Mouse (Mus musculus) left cerebral cortex, postnatal 4 days (tissue): ENCODE results near the gene Fgd2. TPM values are rescaled to one million over a fixed set of nuclear protein-coding genes. Genes with fewer than 3 reads are reported as not detected.
"Not testable (repeated sequence)": the region's sequence is repeated elsewhere in the genome, so short reads cannot be mapped to it uniquely, and the experiment has no call there.

ENCODE experiments used
- DNase-seq: peaks from one replicate; pipeline ENCODE4 v3.0.0-alpha.2; 2022
- intact Hi-C: fragments of 180-260 bp; cut with DNase I; formaldehyde crosslinking; loops from one replicate; pipeline ENCODE4 v1.15.1; 2025
- total RNA-seq, 2 experiments: library from RNA; stranded (reverse); gene quantifications; 2 replicates each; pipeline ENCODE4 v1.2.3; 2021

The Fgd2 gene
- total RNA-seq, 2 experiments from 2014 or later: 4.5 to 6.4 TPM

DNA sequence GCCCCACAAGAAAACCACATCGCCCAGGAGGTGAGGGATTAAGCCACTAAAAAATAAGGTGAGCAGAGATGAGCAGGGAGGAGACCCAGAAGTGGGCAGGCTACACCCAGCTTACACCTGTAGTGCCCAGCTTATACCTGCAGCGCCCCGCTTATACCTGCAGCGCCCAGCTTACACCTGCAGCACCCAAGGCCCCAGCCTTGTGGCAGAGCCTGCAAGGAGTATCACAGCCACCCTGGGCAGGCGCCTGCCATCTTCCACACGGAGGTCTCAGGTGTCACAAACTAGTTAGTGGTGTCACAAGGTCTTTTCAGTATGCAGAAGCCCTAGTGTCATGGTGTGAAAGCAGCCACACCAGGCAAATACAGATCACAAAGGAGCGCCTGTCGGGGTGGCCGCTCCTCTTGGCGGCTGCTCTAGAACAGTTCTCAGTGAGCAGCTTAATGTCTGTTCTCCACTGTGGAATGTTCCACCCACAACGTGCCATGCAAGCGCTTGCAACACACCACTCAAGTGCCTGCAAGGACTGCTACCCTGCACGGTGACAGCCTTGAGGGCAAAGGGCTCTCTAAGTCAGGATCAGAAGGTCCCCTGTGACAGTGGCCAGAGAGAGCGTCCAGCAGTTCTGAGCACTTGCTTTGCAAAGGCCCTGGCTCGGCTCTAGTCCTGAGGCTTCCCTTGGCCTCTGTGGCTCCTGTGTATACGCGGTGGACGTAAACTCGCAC is 24.3 kb upstream of the Fgd2 start:
- DNase-seq: no peak
- intact Hi-C loops: no loop called here

DNA sequence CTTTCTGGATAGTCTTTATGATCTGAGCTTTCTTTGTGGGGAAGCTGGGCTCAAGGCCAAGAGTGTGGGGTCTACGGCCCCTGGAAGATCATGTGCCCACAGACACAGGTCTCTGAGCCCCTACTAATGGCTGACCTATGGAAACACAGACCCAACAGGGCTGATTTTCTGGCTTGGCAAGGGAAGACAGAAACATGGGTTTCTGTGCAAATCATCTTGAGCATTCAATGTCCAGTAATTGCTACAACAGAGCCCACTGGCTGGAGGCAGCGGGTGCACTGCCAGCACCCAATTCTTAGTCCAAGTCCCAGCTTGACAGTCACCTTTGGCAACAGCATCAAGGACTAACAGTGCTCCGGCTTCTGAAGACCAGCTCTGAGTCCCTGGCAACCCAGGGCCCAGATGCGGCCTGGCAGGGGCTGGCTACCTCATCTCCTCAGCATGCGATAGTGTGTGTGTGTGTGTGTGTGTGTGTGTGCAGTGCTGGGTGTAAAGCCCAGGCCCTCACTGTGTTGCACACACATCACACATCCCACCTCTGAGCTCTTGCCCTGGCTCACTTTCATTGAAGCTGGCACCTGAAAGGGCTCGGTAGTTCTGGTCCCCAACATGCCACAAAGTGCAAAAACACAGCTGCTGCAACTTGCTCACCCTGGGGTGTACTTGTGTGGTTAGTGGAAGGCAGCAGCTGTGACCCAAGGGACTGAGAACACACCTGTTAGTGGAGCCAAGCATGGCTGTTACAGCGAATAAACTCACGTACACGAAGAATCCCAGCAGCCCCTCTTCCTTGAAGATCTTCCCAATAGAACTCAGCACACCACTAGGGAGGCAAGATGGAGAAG is 22.5 kb upstream of the Fgd2 start:
- intact Hi-C loops: no loop called here
- DNase-seq: peak; percentile 76

DNA sequence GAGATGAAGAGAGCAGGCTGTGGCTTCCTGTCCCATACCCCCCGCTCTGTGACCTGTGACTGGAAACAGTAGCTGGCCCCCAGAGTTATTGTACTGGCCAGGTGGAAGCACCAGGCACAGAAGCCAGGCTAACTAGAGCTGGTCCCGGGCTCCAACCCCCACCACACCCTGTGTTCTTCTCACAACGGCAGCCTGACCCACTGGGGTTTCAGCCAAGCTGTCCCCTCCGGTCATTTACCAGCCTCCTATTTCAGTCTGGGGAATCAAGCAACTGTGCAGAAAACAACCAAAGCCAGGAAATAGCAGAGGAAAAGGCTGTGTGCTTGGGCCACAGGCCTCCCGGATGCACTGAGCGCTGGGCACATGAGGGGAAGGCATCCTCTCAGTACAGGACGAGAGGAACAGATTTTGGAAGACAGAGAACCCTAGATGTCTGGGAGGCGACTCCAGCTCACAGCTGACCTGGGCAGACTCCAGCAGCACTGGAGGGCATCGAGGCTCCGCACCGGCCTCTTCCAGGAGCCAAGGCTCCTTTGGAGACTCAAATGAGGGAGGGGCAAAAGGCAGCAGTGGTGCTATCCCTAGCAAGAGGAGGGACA is 21.4 kb upstream of the Fgd2 start:
- DNase-seq: peak; percentile 54
- intact Hi-C loops: no loop called here

DNA sequence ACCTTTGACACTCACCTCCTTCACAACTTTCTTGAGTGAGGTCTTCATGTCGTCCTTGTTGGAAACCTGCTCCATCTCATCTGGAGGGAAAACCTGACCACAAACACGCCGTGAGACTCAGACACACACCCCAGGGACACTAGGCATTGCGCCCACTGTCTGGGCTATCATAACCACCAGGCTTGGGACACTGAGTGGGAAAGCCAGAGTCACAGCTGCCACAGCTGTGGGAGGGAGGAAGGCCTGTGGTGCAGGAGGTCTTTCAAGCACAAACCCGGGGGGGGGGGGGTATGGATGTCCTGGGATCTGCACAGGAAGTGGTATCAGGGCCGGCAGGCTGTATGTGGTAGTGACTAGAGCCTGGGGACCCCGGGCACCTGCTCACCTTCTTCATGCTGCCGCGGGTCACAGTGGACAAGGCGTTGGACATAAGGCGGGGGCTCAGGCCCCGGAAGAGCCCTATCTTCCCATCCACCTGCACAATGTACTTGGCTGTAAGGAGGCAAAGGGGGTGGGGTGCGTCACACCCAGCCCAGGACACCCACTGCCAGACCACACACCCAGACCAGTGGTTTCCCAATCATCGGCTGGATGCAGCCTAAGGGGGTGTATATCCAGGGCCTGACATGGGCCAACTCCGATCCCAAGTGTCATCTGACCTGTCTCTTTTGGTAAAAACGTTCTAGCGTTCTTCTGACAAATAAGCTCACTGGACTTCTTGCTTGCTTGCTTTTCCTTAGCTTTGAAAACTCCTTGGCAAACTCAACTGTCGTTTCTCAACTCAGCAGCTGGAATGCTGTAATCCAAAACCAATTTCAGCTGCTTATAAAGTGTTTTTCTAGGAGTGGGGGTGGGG is 20.1 kb upstream of the Fgd2 start:
- intact Hi-C loops: no loop called here
- no peak for DNase-seq

DNA sequence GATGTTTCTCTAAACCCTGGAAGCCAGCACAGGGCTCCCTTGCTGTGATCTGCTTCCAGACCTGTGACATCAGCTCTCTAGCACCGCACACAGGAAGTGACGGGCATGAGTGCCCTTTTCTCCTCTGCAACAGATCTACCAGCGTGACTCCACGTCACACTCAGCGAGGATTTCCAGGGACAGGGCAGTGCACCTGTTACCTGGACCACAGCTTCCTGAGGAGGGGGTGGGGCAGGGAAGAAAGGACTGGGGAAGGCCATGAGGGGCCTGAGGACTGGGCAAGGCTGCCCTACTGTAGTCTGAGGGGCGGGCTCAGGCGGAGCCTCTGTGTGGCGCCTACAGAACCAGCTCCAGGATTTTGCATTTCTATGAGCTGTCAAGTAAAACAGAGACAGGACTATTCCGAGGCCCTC is 19.1 kb upstream of the Fgd2 start:
- intact Hi-C loops: no loop called here
- DNase-seq: no peak

DNA sequence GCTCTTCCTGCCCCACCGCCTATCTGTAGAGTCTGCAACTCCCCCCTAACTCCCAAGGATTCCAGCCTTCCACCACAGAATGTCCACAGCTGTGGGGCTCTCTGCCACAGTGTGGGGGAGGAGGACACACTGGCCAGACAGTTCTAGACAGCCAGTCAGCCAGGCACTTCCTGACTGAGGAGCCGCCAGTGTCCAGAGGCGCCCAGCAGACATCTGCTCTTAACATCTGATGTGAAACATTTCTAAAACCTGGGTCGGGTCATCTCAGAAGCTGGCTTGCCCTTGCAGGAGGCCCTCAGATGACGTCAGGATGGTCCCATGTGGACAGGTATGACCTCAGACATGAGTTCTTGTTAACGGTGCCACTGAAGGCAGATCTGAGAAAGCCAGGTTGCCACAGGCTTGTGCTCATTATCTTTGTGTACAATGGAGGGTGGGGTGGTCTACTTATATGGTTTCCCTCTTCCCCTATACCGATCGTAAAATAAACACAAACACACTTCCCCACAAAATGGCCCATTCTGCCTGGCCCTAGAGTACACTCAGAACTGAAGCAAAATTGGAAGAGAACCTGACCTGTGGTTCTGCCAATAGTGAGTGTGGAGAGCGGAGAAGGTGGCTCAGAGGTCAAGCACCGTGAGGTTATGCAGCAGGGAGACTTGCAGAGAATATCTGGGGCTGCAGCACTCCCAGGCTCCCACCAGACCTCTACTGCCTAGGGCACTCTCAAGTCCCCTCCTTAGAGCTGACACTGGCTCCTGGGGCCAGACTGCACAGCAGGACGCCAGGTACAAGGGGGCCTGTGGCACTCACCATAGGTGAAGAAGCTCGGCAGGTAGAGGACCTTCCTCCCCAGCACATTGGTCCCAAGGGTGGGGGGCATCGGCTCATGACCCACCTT is 18.5 kb upstream of the Fgd2 start:
- intact Hi-C loops: no loop called here

DNA sequence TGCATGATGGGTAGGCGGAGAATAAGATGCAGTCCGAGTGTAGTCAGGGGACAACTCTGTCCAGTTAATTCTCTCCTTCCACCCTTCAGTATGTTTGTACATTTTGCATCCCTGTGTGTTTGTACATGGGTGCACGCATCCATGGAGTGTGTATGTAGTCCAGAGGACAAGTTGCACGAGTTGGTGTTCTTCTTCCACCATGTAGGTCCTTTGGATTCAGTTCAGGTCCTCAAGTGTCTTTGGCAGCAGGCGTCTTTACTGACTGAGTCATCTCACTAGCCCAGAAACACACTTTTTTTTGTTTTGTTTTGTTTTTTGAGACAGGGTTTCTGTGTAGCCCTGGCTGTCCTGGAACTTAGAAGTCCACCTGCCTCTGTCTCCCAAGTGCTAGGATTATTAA is 17.5 kb upstream of the Fgd2 start:
- no peak for DNase-seq
- intact Hi-C loops: no loop called here

More for the DNA sequence above, 18.5 kb upstream of the Fgd2 start:
- DNase-seq: no peak

DNA sequence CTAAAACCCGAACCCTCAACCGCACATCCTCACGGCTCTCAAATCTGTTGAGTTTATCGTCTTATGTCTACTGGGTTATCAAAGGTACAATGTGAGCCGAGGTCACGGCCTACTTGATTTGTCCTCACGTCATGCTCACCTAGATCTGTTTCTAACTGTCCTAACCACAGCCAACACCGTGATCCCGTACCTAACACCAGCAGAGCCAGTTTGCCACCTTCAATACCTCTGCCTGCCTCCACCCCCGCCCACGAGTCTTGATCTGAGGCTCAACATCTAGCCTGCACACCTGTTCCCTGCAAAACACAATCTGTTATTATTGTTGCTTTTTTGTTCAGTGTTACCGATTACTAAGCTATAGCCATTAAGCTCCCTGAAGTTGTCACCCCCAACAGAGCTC is 15.4 kb upstream of the Fgd2 start:
- no peak for DNase-seq
- intact Hi-C loops: loop anchor here (5.0 kb wide), 1 partner anchor 78 kb away; the partner anchor contains the start of gene BC004004

DNA sequence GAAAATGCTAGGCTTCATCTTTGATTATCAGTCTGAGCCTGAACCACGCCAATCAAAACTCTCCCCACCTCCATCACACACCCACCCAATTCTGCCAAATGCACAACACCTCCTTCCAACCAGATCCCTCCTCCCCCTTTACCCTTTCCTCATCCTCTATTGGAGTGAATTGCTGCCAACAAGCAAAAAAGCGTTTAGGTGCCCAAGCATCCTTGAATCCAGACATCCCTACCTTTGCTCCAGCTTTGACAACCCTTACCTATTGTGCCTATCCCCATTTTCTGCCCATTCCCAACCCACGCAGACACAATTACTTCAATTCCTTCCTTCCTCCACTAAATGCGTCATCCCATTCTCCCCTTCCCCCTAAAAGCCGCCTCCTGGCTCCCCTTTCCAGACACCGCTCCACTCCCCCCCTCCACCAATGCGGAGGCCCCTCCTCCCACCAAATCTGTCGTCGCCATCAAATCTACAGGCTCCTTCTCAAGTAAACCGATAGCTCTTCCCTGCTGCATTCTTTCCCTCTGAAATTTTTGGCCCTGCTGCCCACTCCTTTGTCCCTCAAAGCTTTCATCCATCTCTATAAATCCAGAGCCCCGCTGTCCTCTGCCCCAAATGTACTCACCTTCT is 14.1 kb upstream of the Fgd2 start:
- intact Hi-C loops: loop anchor here (5.0 kb wide), 1 partner anchor 79 kb away; the partner anchor contains the start of gene BC004004

DNA sequence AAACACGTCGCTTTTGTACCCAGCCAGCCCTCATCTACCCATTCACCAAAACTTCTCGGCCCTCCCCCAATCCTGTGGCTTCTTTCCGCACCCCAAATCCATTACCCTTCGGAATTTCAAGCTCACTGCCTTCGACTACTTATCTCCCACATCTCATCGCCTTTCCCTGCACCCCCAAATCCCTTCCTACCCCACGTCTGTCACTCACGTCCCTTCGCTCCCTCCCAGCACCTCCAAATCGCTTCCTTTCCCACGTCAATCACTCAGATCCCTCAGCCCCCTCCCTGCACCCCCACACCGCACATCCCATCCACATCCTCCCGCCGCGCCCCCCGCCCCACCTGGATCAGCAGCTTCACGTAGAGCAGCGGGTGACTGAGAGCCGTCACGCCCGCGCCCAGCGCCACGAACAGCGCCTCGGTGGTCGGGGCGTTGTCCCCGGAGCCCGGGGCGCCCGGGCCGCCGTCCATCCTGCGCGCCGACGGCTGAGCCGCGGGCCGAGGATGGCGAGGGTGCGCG is 13.5 kb upstream of the Fgd2 start:
- intact Hi-C loops: loop anchor here (5.0 kb wide), 1 partner anchor 80 kb away; the partner anchor contains the start of gene BC004004
- DNase-seq: peak; percentile 54

More for the DNA sequence above, 14.1 kb upstream of the Fgd2 start:
- peak; percentile 65 for DNase-seq

DNA sequence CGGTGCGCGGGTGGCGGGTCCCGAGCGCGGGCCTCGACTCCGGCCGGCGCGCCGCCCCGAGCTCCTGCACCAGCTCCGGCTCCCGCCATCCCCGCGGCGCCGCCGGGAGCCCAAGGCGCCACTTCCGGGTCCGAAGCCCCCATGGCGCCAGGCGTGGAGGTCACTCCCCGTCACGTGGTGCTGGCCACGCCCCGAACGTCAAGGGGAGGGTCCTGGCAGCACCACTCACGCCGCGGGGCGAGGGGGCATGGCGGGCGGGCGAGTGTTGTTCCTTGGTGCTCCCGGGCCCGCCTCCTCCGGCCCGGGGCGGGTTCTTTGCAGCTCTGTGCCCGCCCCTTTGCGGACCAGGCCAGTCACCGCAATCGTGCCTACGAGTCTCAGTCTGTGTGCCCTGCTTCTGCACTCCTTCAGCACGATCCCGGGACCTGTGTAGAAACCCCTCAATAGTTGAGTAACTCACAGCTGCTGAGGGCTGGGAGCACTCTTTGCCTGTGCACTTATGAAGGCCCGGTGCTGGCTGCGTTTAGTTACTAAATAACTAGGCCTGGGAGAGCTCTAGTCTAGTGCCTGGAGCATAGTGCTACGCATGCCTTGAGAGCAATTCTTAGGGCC is 13.0 kb upstream of the Fgd2 start, which contains the start of gene Mtch1:
TSS of gene Mtch1 (minus strand) at position 290 of the 612 bp plus-strand sequence.
- DNase-seq: peak; percentile 99
- intact Hi-C loops: loop anchor here (5.0 kb wide), 1 partner anchor 80 kb away; the partner anchor contains the start of gene BC004004

DNA sequence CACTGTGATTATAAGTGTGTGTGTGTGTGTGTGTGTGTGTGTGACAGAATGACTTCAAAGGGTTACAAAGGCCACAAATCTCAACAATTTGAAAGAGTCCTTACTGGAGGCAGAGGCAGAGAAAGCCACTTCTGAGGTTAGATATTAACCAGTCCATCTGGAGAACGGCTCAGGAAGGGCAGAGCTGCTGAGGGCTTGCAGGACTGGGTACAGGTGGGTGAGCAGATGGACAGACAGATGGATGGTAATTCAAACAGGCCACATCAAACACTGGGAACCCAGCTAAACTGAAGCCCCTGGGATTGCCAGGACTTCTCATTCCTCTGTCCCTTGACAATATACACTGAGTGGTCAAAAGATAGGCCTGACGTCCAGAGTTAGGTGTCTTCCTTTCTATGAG is 11.7 kb upstream of the Fgd2 start:
- intact Hi-C loops: loop anchor here (5.0 kb wide), 1 partner anchor 82 kb away; the partner anchor contains the start of gene BC004004
- DNase-seq: no peak

DNA sequence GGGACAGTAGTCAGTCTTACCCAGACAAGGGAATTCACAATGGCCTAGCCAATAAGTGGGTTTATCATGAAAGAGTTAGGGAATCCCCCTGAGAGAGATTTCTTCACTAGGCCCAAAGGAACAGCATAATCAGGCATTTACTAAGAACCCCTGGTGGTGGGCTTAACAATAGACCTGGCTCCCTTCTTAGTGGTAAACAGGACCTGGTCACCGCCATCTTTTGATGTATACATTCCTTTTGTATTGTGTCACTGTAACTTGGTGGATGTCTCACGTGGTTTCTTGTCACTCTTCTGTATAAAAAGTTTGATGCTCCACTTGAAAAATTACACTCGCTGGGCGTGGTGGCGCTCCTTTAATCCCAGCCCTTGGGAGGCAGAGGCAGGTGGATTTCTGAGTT is 9.7 kb upstream of the Fgd2 start:
- DNase-seq, intact Hi-C loops: not testable (repeated sequence)

DNA sequence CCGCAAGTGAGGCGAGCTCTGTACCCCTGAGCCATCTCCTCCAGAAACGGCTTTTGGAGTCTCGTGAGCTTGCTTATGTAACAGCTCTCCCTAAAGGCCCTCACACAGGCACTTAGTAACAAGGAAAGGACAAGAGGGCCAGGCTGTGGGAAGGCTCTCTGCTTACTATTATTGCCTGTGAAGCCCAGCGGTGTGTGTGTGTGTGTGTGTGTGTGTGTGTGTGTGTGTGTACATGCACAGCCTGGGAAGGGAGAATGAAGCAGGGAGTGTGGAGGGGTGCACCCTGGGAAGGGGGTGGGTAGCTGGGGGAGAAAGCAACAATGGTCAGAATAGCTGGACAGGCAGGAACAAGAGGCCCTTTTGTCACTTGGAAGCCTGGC is 5.3 kb upstream of the Fgd2 start:
- no peak for DNase-seq
- intact Hi-C loops: no loop called here

DNA sequence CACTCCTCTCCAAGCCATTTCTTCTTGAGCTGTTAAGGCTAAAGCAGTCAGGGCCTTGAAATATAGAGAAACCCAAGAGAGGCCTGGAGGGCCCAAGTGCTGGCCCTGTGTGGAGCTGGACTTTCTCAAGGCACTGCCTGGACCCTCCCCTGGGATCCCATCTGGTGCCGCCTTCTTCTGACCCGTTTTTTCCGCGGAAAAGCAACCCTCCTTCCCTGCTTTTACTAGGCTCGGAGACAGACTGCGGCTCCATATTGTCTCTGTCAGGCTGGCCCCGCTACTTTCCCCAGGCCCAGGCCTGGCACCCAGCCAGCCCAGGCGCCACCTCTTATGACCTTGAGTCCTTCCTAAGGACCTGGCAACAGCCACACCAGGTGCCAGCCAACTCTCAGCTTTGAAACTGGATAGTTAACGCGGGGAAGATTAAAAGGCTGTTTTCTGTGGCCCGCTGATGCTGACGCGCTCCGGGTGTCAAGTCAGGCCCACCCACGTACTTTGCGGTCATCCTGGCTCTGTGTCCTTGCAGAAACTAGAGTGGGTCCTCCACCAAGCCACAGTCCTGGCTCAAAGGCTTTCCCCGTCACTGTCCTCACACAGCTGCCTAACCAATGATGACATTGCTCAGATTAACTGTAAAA is 4.8 kb upstream of the Fgd2 start:
- peak; percentile 82 for DNase-seq
- intact Hi-C loops: no loop called here

DNA sequence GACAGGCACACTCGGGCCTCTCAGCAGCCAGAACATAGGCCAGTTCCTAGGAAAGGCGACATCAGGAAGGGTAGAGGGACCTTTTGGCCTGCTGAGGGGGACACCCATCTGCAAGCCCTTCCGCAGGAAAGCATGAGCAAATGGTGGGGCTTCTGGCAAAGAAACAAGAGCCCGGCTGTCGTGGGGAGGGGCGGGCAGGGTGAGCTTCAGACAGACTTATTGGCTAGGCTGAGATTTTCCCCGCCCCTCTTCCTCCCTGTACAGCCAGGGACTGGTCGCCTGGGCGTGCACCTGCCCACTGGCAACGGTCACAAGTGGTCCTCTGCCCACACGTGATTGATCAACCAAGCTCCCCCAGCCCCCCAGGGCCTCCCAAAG is 4.2 kb upstream of the Fgd2 start:
- intact Hi-C loops: no loop called here

DNA sequence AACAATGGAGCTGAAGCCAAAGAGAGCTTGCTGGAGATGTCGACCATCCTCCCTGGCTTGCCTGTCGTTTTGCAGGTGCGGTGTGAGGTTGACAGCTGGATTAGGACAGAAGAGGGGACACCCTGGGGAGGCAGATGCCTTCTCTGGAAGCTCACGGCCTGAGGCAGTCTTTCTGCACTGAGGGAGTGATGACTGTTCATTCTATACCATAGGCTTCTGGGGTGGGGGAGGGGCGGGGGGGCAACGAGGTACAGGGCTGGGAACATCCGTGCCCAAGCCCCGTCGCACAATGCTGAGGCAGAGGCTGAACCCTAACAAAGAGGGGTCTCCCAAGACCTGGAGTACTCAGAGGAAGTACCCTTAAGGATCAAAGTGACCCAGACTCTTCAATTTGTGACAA is 3.8 kb upstream of the Fgd2 start:
- DNase-seq: no peak
- intact Hi-C loops: no loop called here

More for the DNA sequence above, 4.2 kb upstream of the Fgd2 start:
- DNase-seq: peak; percentile 95

DNA sequence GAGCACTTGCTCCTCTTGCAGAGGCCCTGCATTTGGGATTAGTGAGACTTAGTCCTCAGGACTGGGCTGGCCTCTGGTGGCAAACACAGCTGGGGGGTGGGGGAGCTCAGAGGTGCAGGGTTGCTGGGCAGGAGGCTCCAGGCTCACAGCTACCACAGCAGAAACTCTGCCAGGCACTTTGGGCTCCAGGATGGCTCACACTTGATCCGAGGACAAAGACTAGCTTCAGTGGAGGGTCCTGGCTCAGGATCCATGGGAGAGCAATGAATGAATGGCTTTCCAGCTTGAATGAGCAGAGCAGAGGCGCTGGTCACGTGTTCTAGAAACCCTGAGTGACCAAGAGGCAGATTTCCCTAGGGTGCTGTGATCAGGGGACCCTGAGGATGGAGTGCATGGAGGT is 1.8 kb upstream of the Fgd2 start:
- DNase-seq: no peak
- intact Hi-C loops: no loop called here
